Mouse (Mus musculus) layer of hippocampus, adult 18-20 months (tissue): ENCODE data around the gene Klf9. TPM values are rescaled to one million over a fixed set of nuclear protein-coding genes. Genes with fewer than 3 reads are reported as not detected.
"Not testable (repeated sequence)": the region's sequence is repeated elsewhere in the genome, so short reads cannot be mapped to it uniquely, and the experiment has no call there.

Source experiments
- DNase-seq, 2 experiments: peaks; one replicate each; pipeline ENCODE4 v3.0.0; 2022; ENCODE audit warnings: low spot score in 2 of 2
- total RNA-seq, 2 experiments: library from RNA; stranded (reverse); gene quantifications; 2 replicates each; pipeline ENCODE4 v1.2.3; 2021

Gene Klf9
- total RNA-seq, 2 experiments from 2014 or later: 163 to 172 TPM

GRCm38 (mm10) chr19:23139756-23140470, 1.1 kb upstream of the Klf9 start:
- no peak for DNase-seq

DNA sequence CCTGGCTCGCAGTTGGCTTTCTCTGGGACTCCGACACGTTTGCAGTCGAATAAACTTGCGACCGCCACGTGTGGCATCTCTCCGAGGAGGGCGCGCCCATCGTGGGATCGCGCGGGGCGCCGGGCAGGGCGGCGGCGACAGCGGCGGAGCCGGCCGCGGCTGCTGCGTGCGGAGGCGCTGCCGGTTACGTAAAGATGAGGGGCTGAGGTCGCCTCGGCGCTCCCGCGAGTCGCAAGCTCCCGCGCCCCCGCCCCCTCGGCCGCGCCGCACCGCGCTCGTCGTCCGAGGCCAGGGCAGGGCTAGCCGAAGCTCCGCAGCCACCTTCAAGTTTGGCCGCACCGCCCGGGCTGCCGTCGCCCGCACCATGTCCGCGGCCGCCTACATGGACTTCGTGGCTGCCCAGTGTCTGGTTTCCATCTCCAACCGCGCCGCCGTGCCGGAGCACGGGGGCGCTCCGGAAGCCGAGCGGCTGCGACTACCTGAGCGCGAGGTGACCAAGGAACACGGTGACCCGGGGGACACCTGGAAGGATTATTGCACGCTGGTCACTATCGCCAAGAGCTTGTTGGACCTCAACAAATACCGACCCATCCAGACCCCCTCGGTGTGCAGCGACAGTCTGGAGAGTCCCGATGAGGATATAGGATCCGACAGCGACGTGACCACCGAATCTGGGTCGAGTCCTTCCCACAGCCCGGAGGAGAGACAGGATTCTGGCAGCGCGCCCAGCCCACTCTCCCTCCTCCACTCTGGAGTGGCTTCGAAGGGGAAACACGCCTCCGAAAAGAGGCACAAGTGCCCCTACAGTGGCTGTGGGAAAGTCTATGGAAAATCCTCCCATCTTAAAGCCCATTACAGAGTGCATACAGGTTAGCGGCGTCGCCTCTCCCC, 610 bp downstream of the Klf9 start:
- DNase-seq: peak; percentile 58 to 78

- peak in 1 of 2 experiments; percentile 45 for DNase-seq
These were observed 1.5 kb downstream of the Klf9 start for GRCm38 (mm10) chr19:23142427-23143073.

GRCm38 (mm10) chr19:23143074-23143445, 2.0 kb downstream of the Klf9 start:
- DNase-seq: no peak

DNA sequence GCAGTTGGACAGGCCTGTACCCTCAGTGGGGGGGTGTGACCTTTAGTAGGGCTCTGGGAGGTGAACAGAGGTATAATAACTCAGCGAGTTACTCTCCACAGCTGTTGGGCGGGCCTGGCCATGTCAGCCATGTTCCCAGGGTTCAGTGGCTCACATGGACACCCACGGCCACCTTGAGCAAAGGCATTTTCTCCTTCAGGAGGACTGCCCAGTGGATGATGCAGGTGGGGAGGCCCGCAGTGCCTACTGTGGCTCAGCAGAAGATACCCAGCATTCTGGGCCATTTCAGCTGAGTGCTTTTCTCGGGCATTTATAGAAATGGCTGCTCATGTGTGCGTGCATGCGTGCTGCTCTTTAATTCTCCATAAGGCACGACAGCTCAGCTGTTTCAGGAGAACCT, 2.5 kb downstream of the Klf9 start:
- peak in 1 of 2 experiments; percentile 50 for DNase-seq

DNA sequence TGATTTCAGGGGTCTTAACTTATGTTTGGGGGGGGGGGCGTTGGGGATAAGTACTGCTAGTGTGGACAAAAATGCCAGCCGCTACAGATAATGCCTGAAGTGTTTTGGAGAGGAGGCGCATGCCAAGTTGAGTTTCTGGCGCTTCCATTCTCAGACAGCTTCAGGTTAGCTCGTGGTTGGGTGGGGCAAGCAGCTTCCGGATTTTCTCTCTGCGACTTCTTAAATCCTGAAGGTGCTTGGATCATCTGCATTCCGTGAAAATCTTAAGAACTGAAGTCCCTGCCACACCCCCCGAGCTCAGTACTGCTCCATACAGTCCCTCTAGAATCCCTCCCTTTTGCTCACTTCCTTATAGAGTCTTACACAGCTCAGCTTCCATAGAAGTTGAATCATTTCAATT, 3.0 kb downstream of the Klf9 start:
- peak in 1 of 2 experiments; percentile 30 for DNase-seq

DNA sequence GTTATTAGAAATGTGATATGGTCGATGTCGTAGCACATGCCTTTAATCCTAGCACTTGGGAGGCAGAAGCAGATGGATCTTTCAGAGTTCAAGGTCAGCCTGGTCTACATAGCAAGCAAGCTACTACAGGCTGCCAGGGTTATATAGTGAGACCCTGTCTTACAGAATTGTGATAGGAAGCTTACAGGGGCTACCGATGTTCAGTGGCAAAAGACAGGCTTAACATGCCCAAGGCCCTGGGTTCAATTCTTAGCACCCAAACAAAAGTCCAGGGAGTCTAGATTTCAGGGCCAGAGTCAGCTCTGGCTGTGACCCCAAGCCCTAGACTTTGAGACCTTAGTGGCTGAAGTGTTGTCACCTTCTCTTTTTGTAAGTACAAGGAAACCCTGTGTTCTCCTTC, 4.1 kb downstream of the Klf9 start:
- no peak for DNase-seq

DNA sequence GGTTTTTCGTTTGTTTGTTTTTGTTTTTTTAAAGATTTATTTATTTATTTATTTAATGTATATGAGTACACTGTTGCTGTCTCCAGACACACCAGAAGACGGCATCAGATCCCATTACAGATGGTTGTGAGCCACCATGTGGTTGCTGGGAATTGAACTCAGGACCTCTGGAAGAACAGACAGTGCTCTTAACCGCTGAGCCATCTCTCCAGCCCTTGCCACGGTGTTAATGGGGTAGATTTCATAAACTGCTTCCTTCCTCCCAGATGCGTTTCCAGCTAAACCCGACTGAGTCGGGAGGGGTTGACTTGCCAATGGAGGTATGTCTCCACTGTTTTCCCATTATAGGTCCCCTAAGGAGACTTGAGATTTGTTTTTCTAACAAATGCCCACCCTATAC, 4.5 kb downstream of the Klf9 start:
- DNase-seq: not testable (repeated sequence)

DNA sequence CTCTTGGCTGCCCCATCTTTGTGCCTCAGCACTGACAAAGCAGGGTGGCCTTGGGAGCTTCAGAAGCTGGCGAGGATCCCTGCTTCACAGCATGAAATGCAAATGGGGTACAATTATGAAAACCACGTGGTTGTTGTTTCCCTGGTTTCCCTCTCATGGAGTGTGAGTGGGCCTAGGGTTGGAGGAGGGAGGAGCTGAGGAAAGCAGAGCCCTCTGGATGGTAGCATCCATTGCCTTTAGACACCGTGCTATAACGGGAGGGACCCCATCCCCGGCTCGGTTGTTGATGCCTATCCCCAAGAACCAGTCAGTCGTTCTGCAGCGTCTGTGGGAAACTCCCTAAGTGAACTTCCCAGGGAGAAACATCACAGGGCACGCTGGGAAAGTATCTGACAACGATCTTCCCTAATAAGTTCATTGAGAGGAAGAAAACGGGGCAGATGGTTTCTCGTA, 5.4 kb downstream of the Klf9 start:
- peak; percentile 71 to 92 for DNase-seq

DNA sequence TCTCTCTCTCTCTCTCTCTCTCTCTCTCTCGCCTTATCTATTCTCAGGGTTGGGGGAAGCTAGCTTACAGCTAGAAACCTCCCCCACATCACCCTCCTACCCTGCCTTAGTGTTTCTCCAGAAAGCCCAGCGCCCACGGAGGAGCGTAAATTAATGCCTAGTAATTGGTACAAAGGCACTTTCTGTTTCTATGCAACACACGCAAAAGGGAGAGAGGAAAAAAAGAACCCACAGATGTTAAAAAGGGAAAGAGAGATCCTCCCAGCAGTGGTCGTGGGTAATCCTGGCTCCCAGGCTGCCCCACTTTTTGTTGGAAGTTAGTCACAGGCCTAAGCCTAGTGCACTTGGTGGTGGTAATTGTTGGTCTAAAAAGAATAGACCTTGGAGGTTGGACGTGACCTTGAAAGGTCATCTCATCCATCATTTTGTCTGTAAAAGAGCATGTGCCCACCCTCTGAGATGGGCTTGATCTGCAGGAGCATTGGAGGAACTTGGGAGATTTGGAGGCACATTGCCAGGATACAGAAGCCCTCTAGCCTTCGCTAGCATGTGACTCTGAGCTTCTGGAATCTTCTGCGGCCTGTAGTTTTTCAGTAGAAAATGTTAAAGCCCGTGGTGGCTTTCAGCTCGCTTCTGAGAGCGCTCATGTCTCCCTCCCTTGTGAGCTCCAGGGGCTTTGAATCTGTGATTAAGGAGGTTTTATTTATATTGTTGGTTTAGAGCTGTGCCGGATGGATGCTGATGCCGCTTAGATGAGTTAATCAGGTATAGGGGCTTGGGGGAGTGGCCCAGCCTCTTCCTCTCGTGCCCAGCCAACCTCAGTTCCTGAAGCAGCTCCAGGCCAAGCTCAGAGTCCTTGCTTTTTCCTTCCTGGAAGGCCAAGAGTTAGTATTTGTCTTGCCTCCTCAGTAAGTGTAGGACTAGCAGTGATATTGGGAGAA, 6.3 kb downstream of the Klf9 start:
- DNase-seq: peak in 1 of 2 experiments; percentile 69

GRCm38 (mm10) chr19:23149465-23150410, 8.7 kb downstream of the Klf9 start:
- peak in 1 of 2 experiments; percentile 66 for DNase-seq

DNA sequence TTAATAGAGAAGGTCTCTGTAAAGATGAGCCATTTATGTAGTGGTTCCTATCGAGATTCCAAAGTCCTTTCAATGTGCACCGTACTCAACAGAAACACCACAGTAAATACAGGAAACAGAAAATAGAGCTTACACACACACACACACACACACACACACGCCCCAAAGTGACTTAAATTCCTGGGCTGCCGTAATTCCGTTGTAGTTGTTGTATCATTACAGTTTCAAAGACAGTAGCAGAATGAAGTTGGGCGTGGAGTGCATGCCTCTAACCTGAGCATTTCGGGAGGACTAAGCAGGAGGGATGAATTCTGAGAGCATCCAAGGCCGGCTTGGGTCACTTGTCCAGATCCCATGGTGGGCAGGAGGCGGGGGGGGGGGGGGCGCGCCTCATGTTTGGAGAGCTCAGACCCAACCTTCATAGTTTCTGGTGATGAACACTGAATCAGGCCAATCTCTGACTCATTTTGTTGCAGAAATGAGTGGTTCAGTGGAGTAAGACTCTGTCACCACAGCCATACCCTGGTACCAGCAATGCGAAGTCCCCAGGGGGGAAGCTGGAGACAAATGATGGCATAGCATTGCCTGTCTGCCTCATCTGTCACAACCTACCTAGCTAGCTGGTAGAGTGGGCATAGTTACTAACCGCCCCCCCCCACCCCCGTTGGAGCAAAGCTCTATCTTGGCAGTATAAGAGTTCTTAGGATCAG, 9.7 kb downstream of the Klf9 start:
- no peak for DNase-seq

- no peak for DNase-seq
These were observed 10.6 kb downstream of the Klf9 start for GRCm38 (mm10) chr19:23151651-23152070.

GRCm38 (mm10) chr19:23152201-23152640, 11.2 kb downstream of the Klf9 start:
- DNase-seq: no peak

GRCm38 (mm10) chr19:23152771-23153605, 12.0 kb downstream of the Klf9 start:
- no peak for DNase-seq

DNA sequence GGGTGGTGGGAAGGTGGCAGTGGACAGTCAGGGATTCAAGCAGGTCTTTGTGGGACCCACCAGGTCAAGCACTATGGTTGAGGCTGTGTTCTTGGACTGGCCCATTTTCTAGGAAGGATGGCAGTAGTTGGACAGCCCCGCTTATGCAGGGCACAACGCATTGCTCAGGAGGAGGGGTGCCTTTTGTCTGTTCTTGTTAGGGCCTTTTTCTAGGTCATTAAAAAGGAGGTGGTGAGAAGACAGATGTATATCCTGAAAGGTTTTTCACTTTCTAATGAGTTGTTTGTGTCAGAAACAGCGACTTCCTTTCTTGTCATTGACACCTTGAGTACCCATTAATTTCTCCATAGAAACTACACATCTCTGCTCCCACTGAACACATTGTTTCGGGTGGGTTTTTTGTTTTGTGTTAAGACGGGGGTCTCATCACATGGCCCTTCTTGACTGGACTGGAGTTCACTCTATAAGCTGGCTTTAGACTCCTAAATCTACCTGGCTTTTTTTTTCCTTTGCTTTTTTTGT, 12.6 kb downstream of the Klf9 start:
- no peak for DNase-seq

GRCm38 (mm10) chr19:23159780-23160395, 18.9 kb downstream of the Klf9 start:
- DNase-seq: no peak
